Mouse (Mus musculus) 3134 (cell line): ENCODE measurements around the gene Cfap299.

Experiments used
- DNase-seq: peaks from one replicate; pipeline ENCODE4 v3.0.0-alpha.2; 2011; ENCODE audit warnings: low spot score; ENCODE audit not compliant: insufficient read length; ENCODE audit errors: extremely low read depth

Cfap299 gene

DNA sequence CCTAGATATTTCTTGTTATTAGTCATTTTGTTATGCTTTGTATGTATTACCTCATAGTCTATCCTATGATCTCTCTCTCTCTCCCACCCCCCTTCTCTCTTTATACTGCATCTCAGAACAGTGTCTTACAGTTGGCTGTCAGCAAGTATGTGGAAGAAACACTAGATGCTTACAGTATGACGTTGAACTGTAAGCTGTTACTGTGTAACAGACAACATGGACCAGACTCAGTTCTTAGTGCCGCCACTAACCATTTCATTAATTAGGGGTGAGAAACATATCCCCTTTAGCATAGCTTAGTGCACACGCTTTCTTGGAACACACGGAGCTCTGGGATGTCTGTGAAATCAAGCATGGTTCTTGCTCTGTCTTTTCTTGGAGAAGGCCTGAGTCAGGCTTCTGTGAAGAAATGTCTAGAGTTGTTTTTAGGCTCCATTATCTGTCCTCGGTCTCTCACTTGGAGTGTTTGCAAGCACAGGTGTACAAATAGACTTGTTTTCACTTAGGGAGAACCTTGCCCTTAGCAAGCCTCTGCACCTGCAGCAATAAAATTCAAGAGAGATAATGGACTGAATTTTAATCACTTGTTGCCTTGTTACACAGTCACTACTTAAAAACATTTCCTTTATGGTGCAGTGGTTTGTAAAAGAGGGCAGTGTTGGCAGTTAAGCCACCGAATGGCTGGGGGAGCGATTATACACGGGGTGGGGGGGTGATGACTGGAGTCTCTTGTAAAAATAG is 47.1 kb downstream of the Cfap299 start:
- DNase-seq, result no peak

DNA sequence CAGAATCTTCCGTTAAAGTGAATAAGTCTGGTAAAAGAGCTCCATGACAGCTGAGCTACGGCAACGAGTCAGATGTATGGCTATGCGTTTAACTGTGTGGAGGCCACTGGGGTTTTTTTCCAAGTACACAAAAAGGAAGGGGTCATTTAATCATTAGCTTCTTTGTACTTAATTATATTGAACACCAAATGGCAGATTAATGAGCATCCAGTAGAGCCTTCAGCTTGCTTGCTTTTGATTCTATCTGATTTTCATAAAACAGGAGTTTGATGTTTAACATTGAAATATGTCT is 47.6 kb downstream of the Cfap299 start:
- no peak for DNase-seq

DNA sequence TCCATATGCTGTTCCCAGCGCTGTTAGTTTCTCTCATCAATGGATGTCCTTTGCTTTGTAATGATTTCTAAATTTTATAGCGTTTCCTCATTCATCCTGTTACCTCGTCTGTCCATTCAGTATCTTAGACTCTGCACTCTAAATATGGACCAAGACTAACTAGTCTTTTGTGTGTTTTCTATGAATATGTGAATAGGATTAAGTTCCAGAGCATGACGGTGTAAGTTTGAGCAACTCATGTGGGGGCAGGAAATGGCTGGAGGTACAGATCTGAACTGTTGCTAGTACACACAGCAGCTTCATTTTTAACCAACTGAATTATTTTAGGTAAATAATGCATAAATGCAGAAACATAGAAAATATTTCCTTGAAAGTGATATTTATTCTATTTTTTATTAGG is 51.3 kb downstream of the Cfap299 start:
- DNase-seq, result no peak

DNA sequence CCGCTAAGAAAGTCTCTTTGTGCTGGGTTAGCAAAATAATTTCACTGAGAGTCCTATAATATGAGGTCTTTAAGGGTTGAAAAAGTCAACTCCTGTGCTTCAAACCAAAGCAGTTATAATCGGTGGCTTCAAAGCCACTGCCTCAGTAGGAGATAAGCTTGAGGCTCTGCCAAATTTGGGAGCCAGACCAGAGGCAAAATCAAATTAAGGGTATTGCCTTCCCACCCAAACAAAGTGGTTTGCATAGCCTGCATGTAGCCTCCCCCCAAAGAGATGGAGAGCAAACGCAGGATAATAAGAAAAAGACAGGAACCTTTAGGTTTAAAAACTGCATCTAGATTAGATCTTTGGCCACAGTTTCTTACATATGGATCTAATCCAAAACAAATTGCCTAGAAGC is 58.0 kb downstream of the Cfap299 start:
- no peak for DNase-seq

DNA sequence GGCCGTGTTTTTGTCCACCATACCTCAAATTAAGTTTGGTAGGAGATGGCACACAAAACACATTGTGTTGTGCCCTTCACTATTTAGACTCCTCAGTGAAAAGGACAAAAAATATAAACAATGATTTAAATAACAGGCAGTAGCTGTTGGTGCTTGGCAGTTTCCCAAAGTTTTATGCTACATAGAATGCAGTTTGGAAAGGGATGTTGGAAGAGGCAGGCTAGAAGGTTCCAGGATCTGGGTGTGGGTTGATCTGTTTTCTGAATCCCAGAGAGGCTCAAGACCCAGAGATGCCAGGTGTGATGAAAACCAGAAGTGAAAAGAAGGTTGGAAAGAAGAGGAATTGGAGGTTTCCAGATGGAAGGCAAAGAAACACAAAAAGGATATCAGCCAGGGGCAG is 73.1 kb downstream of the Cfap299 start:
- DNase-seq, result no peak

DNA sequence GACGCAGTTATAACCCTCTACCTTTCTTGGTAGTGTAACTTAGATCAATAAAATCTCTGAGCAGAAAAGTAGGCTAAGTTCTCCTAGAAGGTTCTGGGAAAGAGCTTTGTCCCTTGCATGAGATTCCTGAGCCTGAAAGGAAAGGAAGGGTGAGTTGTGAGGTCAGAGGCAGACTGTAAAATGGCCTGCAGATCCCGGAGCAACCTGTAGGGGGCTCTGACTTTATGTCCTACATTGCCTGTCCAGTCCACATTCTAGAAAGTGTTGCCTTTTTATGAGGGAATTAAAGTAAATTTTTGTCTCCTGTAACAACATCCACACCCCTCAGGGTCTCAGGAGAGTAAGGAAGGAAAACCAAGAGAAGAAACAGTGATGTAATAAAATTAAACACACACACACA is 81.0 kb downstream of the Cfap299 start:
- peak; percentile 23 for DNase-seq

DNA sequence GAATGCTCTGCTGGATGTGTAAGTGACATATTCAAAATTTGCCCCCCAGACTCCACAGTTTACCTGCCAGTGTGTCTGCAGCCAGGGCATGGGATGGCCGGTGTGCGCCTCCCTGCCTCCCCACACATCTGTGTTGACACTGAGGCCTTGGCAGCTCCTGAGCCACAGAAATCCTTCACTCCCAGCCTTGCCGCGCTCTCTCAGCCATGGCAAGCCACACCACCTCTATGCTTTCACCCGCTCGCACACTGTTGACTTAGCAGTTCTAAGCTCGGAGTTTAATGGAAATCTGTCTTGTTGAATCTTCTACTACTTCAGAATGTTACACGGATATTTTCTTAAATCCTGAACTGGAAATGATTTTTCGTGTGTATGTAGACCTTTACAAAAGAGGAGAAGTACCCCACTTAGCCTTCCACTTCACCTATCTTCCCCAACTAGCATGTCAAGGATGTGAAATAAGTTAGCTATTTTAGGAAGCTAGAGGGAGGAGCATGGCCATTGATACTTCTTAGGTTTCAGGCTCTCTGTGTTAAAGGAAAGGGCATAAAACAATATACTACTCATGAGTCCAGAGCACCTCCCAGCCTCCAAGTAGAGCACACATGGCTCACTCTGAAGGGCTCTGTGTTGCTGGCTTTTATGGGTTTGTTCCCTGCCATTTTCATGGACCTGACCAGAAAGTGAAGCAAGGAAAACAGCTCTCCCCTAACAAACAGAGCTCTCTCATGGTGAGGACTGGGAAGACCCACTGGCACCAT is 87.5 kb downstream of the Cfap299 start:
- DNase-seq, result no peak

DNA sequence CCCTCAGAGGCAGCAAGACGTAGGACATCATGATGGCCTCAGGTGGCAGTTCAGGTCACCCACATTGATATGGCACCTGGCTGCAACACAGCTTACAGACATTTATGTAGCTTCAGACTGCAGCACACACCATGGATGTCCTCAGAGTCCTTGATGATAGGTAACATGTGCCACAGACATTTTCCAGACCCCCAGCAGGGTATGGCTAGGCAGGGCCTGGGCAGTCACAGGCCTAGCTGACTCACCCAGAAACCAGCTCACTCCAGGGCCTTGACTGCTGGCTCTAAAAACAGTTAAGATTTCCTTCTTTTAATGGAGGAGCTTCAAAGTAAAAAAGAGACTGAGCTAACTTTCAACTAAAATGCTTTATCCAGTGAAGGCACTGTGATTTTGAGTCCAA is 95.9 kb downstream of the Cfap299 start:
- no peak for DNase-seq

DNA sequence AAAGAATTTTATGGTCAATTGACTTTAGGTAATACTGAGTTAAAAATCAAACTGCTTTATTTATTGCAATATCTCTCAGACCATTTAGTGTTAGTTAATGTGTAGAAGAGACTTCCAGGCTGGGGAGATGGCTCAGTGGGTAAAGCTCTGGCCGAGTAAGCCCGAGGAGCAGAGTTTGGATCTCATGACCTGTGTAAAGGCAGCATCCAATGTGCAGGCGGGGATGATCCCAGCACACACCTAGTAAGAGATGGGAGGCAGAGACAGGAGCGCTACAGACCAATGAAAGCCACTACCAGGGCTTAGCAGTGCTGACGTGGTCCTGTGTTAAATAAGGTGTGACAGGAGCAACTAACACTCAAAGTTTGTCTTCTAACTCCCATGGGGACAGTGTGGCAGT is 97.0 kb downstream of the Cfap299 start:
- no peak for DNase-seq

DNA sequence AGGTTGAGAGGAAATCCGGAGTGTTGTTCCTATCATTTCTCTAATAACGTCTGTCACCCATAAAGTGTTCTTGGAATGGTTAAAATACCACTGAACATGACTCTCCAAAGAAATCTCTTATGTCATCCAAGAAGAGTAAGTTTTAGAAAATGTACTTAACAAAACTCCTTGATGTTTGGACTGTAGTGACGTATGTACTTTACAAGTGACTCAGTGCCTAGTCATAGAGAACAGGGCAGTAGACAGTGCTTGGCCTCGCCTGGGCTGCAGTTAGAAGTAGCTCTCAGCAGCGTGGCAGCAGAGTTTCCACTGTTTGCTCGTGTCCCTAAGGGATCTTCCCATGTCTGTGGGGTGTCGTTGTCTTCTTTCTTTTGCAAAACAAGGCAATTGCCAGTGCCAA is 101.0 kb downstream of the Cfap299 start:
- peak; percentile 16 for DNase-seq

DNA sequence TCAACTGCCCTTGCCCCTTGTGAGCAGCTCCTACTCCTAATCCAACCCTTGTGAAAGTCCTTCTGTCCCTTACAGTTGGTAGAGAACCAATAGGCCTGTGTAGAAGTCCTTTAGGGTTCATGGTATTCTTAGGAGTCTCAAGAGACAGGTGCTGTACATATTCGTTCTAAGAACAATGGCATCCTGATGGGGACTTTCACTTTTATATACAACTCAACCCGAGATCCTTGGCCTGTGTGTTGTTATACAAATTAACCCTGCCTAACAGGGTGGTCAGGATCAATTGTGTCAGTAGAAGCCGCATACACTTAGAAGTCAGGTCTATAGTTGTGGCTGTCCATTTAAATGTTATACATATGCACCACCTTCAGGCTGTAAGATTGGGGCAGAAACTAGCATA is 109.6 kb downstream of the Cfap299 start:
- no peak for DNase-seq

DNA sequence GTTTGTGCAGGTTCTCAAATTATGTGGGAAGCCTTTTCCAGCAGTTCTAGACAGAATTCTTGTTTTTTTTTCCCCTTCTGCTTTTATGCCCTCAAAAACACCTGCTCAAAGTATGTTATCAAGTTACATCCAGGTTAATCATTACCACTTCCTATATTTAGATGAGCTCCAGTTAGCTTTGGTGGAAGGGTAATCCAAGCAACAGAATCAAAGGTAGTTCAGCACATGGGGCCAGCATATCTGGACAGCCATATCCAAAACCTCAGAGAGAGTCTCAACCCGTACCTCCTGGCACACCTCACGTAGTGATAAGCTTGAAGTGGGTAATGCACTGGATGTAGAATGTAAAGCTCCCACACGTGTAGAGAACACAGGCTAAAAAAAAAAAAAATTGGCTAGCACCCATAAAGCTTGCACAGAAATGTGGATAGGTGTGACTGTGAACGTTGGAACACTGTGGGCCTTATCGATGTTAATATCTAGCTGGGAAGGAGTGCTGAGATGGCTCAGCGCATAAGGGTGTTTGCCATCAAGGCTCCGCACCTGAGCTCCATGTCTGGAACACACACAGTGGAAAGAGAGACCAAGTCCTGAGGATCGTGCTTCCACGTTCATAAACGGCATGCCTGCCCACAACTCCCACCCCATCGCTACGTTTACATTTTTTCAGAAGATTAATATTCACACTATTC is 117.8 kb downstream of the Cfap299 start:
- no peak for DNase-seq

DNA sequence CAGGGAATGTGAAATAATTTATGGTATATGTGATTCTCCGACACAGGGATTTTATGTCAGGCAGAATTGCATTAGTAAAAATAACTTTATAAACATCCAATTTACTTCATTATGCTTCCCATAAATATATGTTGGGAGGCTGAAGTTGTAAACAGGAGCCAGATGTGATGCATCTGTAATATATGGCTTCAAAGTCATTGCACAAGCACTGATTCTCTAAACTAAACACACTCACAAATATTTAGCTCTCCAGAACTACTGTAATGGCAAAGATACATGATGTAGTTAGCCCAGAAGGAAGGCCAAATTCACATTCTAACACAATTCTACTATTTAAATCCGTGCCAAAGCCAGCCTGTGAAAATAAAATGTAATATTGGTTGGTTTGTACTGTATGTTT is 120.8 kb downstream of the Cfap299 start:
- no peak for DNase-seq

DNA sequence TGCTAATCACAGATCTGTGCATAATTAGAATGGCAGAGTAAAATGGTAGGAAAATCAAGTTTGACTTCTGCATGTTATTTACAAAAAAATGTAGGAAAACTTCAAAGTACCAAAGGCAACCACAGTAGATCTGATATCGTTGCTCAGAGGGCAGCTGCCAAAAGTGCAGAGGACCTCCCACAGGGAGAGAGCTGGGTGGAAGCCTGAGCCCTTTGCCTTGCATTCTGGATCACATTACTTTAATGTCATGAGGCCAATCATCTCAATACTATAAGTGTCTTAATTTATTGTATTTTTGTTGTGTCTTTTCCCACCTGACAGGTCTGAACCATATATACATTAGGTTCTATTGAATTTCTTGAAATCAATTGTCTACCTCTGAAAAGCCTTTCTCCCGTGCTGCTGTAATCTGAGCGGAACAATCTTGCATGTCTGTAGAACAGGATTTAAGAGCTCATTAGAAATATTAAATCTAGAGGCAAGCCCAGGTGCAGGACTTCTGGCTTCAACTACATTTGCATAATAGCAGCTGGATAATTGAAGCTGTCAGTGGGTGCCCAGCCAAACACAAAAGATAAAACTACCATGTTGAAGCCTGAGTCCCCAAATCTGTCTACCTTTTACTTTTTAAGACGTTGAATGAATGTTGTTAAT is 137.9 kb downstream of the Cfap299 start:
- no peak for DNase-seq

DNA sequence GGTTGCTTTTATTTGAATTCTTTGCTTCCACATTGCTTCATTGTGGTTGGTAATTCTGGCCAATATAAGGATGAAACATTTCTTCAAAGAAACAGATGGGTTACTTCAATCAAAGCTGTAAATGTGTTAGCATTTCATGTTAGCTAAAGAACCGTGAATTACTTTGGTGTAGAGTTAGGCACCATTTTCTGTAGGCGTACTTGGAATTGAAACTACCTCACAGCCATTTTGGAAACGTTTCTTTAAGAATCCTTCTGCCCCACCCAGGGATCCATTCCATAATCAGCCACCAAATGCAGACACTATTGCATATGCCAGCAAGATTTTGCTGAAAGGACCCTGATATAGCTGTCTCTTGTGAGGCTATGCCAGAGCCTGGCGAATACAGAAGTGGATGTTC is 140.9 kb downstream of the Cfap299 start:
- DNase-seq, result no peak

DNA sequence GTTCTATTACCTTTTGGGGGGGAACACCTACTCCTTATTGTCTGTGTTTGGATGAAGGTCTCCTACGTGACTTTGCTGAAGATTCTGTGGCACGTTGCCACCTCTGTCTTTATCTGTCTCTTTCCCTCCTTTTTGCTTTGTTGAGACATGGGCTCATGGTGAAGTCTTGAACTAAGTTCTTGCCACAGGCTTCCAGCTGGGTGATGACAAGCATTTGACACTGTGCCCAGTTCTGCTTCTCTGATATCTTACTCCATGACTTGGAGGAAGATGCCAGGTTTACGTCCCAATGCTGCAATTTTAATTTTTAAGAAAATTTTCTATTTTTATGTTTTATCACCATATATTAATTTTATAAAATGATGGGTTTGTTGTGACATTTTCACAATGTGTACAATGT is 147.4 kb downstream of the Cfap299 start:
- DNase-seq, result no peak

DNA sequence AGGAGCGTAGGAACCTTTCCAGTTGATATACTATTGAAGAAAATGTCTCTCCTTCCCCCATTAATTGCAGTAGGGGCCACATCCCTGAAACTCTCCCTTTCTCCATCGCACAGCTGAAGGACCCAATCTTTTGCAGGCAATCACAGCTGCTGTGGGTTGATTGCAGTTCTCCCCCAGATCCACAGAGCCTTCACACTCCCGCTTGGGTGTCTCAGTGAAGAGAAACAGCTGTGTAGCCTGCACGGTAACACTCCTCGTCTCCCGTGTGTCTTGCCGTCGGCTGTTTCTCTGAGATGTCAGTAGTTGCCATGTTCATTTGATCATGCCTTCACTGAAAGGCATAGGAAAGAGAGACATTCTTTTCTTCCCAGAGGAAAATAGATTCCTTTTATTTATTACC is 148.2 kb downstream of the Cfap299 start:
- DNase-seq, result no peak

DNA sequence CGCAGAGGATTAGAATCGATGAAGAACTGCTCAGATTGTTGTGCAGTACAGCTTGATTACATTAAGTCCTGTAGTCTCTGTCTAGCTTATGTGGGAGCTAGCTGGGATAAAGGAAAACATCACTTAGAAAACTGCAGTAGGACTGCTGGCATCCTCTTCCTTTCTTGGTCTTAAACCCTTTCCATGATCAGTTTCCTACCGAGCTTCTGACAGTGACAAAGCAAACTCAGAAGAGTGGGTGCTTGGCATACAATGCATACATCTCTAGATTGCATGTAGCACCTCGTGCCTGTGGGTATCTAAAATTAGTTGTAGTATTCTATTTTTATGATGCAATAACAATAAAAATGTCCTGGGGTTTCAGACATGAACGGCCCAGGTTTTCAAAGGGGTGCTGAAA is 154.4 kb downstream of the Cfap299 start:
- no peak for DNase-seq

DNA sequence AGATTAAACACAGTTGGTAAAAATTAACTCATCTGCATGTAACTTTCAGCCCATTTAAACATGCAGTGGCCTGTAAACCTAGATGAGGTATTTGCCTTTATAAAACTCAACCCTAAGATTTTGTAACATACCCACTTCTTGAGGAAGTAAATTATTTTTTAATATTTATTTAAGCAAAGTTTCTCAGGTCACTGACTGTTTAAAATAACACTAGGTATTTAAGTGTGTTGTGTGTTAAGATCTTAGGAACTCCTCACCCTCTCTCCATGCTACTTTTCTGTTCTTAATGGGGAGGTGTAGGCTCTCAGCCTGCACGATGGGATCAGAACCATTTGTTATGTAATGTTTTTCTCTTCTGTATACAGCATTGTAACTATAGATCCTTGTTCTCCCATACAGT is 156.1 kb downstream of the Cfap299 start:
- DNase-seq, result no peak

DNA sequence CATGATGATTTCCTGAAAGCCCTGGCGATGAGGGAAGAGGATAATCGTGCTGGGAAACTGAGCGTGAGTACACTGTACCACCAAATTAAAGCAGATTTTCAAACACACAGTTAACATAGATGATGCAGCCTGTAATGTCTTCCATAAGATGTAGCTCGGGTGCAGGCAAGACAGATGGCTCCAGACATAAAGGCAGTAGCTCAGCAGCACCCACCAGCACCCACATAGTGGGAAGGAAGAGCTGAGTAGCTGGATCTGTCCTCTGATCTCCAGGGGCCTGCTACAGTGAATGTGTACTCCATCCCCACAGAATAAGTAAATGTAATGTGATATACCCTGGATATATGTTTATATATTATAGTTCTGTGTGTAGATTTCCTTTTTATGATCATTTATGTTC is 169.2 kb downstream of the Cfap299 start:
- DNase-seq, result no peak

DNA sequence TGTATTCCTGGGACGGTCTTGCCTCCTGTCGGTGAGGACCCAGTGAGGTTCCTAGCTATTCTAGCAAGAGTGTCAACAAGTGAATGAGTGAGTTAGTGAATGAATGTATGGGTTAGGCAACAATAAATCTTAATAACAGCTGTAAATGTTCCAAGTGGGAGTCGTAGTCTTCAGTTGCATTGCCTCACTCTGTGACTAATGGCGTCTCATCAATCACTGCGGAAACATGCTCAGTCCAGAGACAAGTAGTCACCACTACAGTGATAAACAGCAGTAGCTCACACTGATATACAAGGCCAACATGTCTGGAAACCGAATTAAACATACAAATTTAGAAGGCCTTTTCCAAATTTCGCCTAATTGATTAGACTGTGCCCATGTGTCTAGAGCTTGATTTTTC is 187.1 kb downstream of the Cfap299 start:
- no peak for DNase-seq

DNA sequence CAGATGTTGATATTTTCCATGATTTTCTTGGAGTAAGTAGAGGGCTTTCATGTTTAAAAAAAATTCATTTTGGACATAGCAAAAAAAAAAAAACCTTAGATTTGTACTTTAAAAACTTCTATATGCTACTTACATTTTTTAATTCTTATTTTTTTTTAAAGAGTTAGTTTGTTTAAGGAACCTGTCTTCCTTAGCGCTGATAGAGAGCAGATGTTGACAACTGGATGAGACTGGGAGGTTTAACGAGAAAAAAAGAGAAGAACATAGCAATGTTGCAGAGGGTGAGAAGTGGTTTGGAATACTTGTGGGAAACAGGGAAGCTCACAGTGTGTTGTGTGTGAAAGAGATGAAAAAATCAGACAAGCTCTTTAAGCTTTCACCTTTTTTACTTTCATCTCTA is 191.0 kb downstream of the Cfap299 start:
- DNase-seq, result no peak
